Mouse (Mus musculus) kidney, adult 2 months (tissue): ENCODE data around the gene S100pbp. TPM values are rescaled to one million over a fixed set of nuclear protein-coding genes. Genes with fewer than 3 reads are reported as not detected.

Experiments used
- DNase-seq: peaks from one replicate; pipeline ENCODE4 v3.0.0; 2021
- H3K27ac ChIP-seq: fragments of 200-500 bp; 2 replicates; pipeline ENCODE4 v1.5.1; 2012; ENCODE audit warnings: low read depth, low read length, control low read depth, inconsistent platforms; ENCODE audit not compliant: insufficient read depth
- H3K27me3 ChIP-seq: fragments of 200-500 bp; replicated peaks from 2 replicates; pipeline ENCODE4 v1.6.1; 2012; ENCODE audit warnings: mild to moderate bottlenecking, moderate library complexity, low read length, inconsistent platforms; ENCODE audit not compliant: control insufficient read depth, insufficient read depth
- H3K36me3 ChIP-seq: fragments of 200-500 bp; 2 replicates; pipeline ENCODE4 v1.6.1; 2012; ENCODE audit warnings: mild to moderate bottlenecking, moderate library complexity, low read length, inconsistent platforms; ENCODE audit not compliant: control insufficient read depth, insufficient read depth
- H3K4me1 ChIP-seq: fragments of 200-500 bp; 2 replicates; pipeline ENCODE4 v1.6.1; 2011; ENCODE audit warnings: low read length; ENCODE audit not compliant: control insufficient read depth, insufficient read depth
- H3K4me3 ChIP-seq: fragments of 200-500 bp; 2 replicates; pipeline ENCODE4 v1.5.1; 2011; ENCODE audit warnings: mild to moderate bottlenecking, low read depth, low read length, control low read depth; ENCODE audit not compliant: insufficient read depth
- CTCF ChIP-seq: fragments of 200-500 bp; conservative IDR thresholded peaks from 2 replicates; pipeline ENCODE4 v1.5.1; 2011; ENCODE audit warnings: low read depth, mild to moderate bottlenecking, control low read depth, low read length, moderate library complexity, mixed read lengths; ENCODE audit not compliant: insufficient read depth, insufficient read length
- POLR2A ChIP-seq: fragments of 200-500 bp; IDR thresholded peaks from one replicate; pipeline ENCODE4 v1.6.1; 2011; ENCODE audit warnings: low read depth, low read length, control low read depth
- WGBS: fragments of 180-500 bp; shearing (Covaris S2); methylation state at CpG from one replicate; pipeline ENCODE4 v1.1.7; 2018; 5-methylcytosine and 5-hydroxymethylcytosine counted together
- polyA plus RNA-seq: library from polyadenylated mRNA; depleted of rRNA; stranded (reverse); fragments of >200 nt; gene quantifications from 2 replicates; pipeline ENCODE4 v1.2.3, GENCODE M21; 2012

S100pbp gene
- polyA plus RNA-seq, 1 experiment, result 13.6 TPM

DNA sequence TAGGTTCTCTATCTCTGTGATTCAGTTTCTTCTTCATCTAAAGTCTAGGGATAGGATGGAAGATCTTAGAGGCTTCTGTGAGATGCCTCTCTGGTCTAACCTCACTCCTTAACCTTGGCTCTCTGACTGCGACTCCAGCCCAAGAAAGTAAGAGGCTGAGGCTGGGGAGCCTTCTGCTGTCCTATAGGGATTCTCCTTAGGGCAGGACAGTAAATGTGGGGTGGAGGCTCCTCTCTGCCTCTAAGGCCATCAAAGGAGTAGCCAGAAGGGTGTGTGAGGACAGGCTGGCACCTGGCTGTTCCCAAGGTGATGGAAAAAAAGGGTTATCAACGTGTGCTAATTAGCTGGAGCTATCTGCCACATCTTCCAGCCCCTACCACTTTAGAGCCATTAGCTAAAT lies 53.9 kb downstream of the S100pbp start:
- no peak for DNase-seq
- no peaks in the 10 kb centered on the region for H3K36me3 ChIP-seq
- no peaks in the 10 kb centered on the region for H3K27me3 ChIP-seq
- H3K4me3 ChIP-seq, result no peak overlapping the region
- no peak overlapping the region for H3K27ac ChIP-seq
- TF ChIP-seq CTCF (no peak), POLR2A (no peak)
- H3K4me1 ChIP-seq, result no peaks in the 10 kb centered on the region
- 70% methylated on average over 2 of the region's 2 CpGs for WGBS

DNA sequence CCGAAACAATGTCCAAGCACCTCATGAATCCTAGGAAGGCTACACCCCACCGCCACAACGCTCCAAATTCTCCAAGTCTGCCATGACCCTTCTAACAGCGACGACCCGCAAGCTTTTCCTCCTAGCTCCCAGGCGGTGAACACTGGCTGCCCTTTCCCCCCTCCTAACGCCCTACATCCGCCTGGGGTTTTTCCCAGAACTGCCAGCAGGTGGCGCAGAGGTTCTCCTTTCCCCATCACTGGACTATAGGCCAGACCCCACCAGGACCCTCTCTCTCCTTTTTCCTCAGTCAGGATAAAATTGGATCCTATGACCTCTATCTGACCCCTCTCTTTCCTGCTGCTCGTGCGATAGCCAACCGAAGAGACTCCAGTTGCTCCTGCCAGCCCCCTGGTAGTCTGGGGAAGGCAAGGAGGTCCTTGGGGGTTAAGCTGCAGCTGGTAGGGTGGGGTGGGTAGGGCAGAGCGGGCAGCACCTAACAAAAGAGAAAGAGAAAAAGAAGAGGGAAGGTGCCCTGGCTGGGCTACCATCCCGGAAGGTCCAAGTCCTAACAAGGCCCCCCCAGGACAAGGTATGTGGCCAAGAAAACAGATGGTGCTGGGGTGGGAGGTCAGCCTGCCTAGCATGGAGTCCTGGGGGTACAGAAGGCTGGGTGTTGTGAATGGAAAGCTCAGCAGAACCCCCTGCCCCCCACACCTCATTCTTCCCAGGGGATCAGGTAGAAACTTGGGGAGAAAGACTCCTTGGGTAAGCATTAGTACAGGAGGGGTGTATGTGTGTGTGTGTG lies 54.5 kb downstream of the S100pbp start:
- Histone ChIP-seq H3K27ac (no peak overlapping the region), H3K27me3 (no peaks in the 10 kb centered on the region), H3K36me3 (no peaks in the 10 kb centered on the region), H3K4me1 (no peaks in the 10 kb centered on the region), H3K4me3 (no peak overlapping the region)
- DNase-seq, result peak; percentile 71
- 10% methylated on average over 15 of the region's 15 CpGs for WGBS
- TF ChIP-seq CTCF (peak; percentile 75), POLR2A (no peak)

DNA sequence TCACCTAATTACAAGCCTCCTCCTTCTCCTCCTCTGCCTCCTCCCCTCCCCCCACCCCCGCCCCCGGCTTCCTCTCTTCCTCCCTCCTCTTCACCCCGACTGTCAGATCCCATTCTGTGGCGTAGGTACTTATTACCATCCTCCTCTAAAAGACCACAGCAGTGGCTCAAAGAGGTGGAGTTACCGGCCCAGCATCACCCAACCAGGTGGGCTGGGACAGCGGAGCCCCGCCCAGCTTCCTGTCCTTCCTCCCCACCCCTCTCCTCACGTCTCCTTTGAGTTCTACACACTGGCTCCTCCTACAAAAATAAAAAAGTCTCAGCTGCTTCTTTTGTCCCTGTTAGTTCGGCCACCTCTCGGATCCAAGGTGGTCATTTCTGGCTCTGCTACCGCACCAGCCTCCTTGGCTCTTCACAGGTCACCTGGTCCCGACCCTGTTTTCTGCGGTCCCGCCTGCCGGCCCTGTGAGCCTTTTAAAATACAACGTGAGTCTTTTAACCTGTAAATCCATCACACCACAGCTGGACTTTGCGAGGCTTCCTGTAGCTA lies 58.7 kb downstream of the S100pbp start:
- Histone ChIP-seq H3K27me3 (no peaks in the 10 kb centered on the region), H3K4me1 (no peaks in the 10 kb centered on the region), H3K27ac (no peak overlapping the region), H3K36me3 (no peaks in the 10 kb centered on the region), H3K4me3 (peak overlapping the region; percentile 23; the same call in 1 of the 2 replicates)
- peak; percentile 51 for DNase-seq
- TF ChIP-seq POLR2A (no peak), CTCF (no peak)
- WGBS, result 5% methylated on average over 17 of the region's 17 CpGs

DNA sequence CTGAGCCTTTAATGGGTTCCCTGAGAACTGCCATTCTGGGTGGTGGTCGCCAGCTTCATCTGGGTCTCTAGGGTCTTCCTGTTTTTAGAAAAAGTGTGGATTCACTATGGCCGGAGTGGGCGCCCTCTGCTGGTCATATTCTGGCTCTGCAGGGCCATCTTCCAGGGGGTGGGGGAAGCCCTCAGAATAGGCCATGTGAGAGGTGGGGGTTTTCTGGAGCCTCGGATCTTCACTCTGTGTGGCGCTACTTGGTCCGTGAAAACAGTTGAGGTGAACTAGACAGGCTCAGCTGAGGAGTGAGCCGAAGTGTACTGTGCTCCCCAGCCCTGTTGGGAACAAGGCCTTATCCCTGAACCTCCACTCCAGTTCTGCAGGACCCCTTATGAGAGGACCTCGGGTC lies 59.4 kb downstream of the S100pbp start:
- no peaks in the 10 kb centered on the region for H3K36me3 ChIP-seq
- no peaks in the 10 kb centered on the region for H3K27me3 ChIP-seq
- no peaks in the 10 kb centered on the region for H3K4me1 ChIP-seq
- no peak overlapping the region; the same call in 1 of the 2 replicates for H3K4me3 ChIP-seq
- 7% methylated on average over 8 of the region's 8 CpGs for WGBS
- TF ChIP-seq CTCF, result peak; percentile 65
- TF ChIP-seq POLR2A, result no peak
- no peak overlapping the region for H3K27ac ChIP-seq
- DNase-seq, result no peak

DNA sequence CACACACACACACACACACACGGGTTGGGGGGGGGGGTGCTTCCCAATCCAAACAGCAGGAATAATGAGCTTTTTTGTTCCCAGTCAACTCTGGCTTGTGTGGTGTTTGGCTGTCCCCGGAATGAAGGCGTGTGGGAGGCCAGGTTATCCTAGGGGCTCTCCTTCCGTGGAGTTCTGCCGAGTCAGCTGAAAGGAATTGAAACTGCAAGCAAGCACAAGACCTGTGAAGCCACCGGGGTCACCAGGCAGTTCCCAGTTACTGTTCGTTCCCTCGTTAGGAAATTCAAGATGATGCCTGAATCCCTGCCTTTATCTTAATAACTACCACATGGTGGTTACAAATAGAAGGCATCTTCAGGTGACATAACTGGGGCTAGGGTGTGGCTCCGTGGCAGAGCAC lies 60.1 kb downstream of the S100pbp start:
- 20% methylated on average over 9 of the region's 9 CpGs for WGBS
- no peak for TF ChIP-seq CTCF
- no peak for TF ChIP-seq POLR2A
- Histone ChIP-seq H3K27me3 (no peaks in the 10 kb centered on the region), H3K27ac (no peak overlapping the region), H3K36me3 (no peaks in the 10 kb centered on the region), H3K4me1 (no peaks in the 10 kb centered on the region), H3K4me3 (no peak overlapping the region)
- no peak for DNase-seq

DNA sequence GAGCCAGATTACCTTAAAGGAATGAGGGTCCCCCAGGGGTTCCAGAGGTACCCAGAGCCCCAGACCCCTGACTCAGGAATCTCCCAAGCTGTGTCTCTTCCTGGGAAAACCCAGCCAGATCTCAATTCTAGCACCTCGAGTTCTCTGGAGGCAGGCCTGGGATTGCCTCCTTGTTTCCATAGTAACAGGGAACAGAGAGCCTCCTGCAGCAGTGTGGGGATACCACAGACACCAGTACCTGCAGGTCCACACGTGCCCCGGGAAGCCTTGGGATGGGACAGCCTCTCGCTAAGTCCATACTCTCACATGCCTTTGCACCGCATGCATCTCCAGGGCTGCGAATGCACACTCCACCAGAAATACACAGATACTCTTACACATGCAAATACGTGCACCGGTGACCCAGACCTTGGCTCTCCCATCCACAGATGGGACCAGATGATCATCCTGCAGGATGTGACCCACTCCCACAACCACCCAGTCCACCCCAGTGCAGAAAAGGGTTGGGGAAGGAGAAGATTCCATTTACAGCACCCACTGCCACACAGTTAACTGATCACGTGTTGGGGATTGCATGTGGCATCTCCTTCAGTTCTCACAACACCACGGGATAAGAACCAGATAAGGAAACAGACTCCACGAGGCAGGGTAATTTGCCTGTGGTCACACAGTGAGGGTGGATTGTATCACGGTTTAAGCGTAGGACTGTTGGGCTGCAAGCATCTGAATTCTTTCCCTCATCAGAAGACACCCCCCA lies 60.8 kb downstream of the S100pbp start:
- TF ChIP-seq CTCF, result no peak
- no peak for TF ChIP-seq POLR2A
- Histone ChIP-seq H3K27ac (no peak overlapping the region), H3K27me3 (no peaks in the 10 kb centered on the region), H3K4me3 (no peak overlapping the region), H3K36me3 (no peaks in the 10 kb centered on the region), H3K4me1 (no peaks in the 10 kb centered on the region)
- WGBS, result 59% methylated on average over 13 of the region's 13 CpGs
- DNase-seq, result no peak
